Mouse (Mus musculus) bone marrow, adult 2 months (tissue): ENCODE results near the gene Gm38431.

ENCODE experiments used
- CTCF ChIP-seq: fragments of 200-500 bp; IDR thresholded peaks from 2 replicates; pipeline ENCODE4 v1.5.1; 2011; ENCODE audit warnings: low read length, control low read depth; ENCODE audit not compliant: control insufficient read depth, insufficient read depth
- POLR2A ChIP-seq: fragments of 200-500 bp; IDR thresholded peaks from 2 replicates; pipeline ENCODE4 v1.6.1; 2011; ENCODE audit warnings: low read depth, mild to moderate bottlenecking, control low read depth, low read length, borderline replicate concordance; ENCODE audit not compliant: control insufficient read depth

- TF ChIP-seq CTCF: no peak
- no peak for TF ChIP-seq POLR2A
Measured at GRCm38 (mm10) chr9:21104814-21105213, 13.0 kb upstream of the Gm38431 start.
